Mouse (Mus musculus) myocyte (in vitro differentiated cells): ENCODE data around the gene Ndufc2. TPM values are rescaled to one million over a fixed set of nuclear protein-coding genes. Genes with fewer than 3 reads are reported as not detected.

ENCODE experiments used
- H3K27me3 ChIP-seq: one replicate; pipeline ENCODE4 v1.6.1; 2011; ENCODE audit not compliant: control insufficient read depth, insufficient read depth, insufficient read length
- H3K36me3 ChIP-seq: one replicate; pipeline ENCODE4 v1.6.1; 2011; ENCODE audit not compliant: control insufficient read depth, insufficient read depth
- H3K4me2 ChIP-seq: one replicate; pipeline ENCODE4 v1.6.1; 2011; ENCODE audit warnings: low read depth, control low read depth
- H3K4me3 ChIP-seq: one replicate; pipeline ENCODE4 v1.5.1; 2011; ENCODE audit warnings: mild to moderate bottlenecking, control low read depth, moderate library complexity
- H3K79me2 ChIP-seq: one replicate; pipeline ENCODE4 v1.6.1; 2011; ENCODE audit not compliant: control insufficient read depth, insufficient read depth
- H3ac ChIP-seq: one replicate; pipeline ENCODE4 v1.6.1; 2011; ENCODE audit not compliant: control insufficient read depth, insufficient read length
- CEBPB ChIP-seq: IDR thresholded peaks from 2 replicates; pipeline ENCODE4 v1.6.1; 2011; ENCODE audit warnings: mild to moderate bottlenecking, moderate library complexity; ENCODE audit not compliant: poor library complexity, insufficient read depth, severe bottlenecking
- E2F4 ChIP-seq: IDR thresholded peaks from one replicate; pipeline ENCODE4 v1.6.1; 2011; ENCODE audit warnings: mild to moderate bottlenecking, control low read depth, moderate library complexity; ENCODE audit not compliant: insufficient read depth
- MAX ChIP-seq: IDR thresholded peaks from one replicate; pipeline ENCODE4 v1.6.1; 2011; ENCODE audit warnings: low read depth, mild to moderate bottlenecking, control low read depth
- MYOD1 ChIP-seq, 3 experiments: IDR thresholded peaks; one replicate each; pipeline ENCODE4 v1.6.1; 2011; ENCODE audit warnings: control low read depth in 2 of 3, low read depth in 2 of 3, mild to moderate bottlenecking in 2 of 3, moderate library complexity in 1 of 3; ENCODE audit not compliant: insufficient read length in 2 of 3, control insufficient read depth in 1 of 3
- MYOG ChIP-seq, 3 experiments: IDR thresholded peaks; one replicate each; pipeline ENCODE4 v1.6.1; 2011; ENCODE audit warnings: control low read depth in 2 of 3, low read depth in 2 of 3, mild to moderate bottlenecking in 2 of 3; ENCODE audit not compliant: insufficient read length in 2 of 3, control insufficient read depth in 1 of 3, insufficient read depth in 1 of 3
- POLR2A ChIP-seq: IDR thresholded peaks from one replicate; pipeline ENCODE4 v1.6.1; 2011; ENCODE audit warnings: low read depth, mild to moderate bottlenecking, control low read depth, moderate library complexity; ENCODE audit not compliant: insufficient read length
- POLR2AphosphoS2 ChIP-seq: IDR thresholded peaks from one replicate; pipeline ENCODE4 v1.6.1; 2011; ENCODE audit warnings: low read depth, control low read depth; ENCODE audit not compliant: insufficient read length
- REST ChIP-seq: IDR thresholded peaks from one replicate; pipeline ENCODE4 v1.6.1; 2011; ENCODE audit warnings: mild to moderate bottlenecking, control low read depth, moderate library complexity; ENCODE audit not compliant: insufficient read depth, insufficient read length
- SRF ChIP-seq: IDR thresholded peaks from one replicate; pipeline ENCODE4 v1.6.1; 2011; ENCODE audit warnings: low read depth; ENCODE audit not compliant: control insufficient read depth, insufficient read length
- TCF12 ChIP-seq: IDR thresholded peaks from one replicate; pipeline ENCODE4 v1.6.1; 2011; ENCODE audit warnings: mild to moderate bottlenecking, control low read depth; ENCODE audit not compliant: poor library complexity, insufficient read depth, severe bottlenecking
- TCF3 ChIP-seq: IDR thresholded peaks from one replicate; pipeline ENCODE4 v1.6.1; 2011; ENCODE audit warnings: low read depth, control low read depth; ENCODE audit not compliant: insufficient read length
- USF1 ChIP-seq: IDR thresholded peaks from one replicate; pipeline ENCODE4 v1.6.1; 2011; ENCODE audit warnings: low read depth, mild to moderate bottlenecking, control low read depth, moderate library complexity
- polyA plus RNA-seq: library from polyadenylated mRNA; unstranded; fragments of >200 nt; fragmentation: generic; extraction: Trizol; gene quantifications from one replicate; pipeline ENCODE4 v1.2.1, GENCODE M21; 2012; ENCODE audit warnings: missing spikeins

The Ndufc2 gene
- polyA plus RNA-seq, 1 experiment = 211 TPM

DNA sequence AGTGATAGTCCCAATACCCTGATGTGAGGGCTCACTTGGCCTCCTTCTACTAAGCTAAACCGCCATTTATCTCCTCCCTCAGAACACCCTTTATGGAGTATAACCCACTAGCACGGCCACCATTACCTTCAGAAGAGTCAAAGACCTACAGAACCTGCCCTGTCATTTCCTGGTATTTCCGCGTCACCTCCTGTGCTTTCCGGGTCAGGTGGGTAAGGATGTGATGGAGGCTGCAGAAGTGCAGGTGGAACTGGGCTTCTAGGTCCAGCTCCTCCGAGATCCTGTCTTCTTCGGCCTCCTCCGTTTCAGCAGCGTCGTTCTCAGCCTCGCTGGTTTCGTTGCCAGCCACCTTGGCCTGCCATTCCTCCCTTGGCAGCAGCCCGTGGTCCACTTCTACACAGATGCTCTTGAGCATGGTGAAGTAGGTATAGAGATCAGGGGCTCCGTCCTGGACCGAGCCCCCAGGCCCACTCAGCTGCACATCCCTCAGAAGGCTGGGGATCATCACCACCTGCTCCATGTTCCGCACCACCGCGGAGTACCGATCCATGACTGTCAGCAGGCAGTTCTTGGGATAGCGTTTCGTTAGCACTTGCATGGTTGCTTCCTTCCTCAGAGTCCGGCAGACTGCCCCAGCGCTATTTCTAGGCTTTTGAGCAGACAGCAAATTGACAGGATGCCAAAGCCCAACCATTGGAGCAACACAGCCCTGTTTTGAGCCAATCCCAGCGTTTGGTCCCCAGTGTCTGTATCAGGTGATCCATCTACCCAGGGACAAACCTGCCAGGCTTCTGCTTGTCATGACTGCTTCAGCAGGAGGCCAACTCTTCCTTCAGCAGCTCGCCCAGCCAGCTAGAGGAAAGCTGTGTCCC lies 17.3 kb downstream of the Ndufc2 start, which contains the start of gene Thrsp:
Gene Thrsp (minus strand): TSS at position 825 of the 872 bp plus-strand sequence.
- no peak within 1 kb of the TSS for H3K4me3 ChIP-seq
- no peak within 1 kb of the TSS for H3K4me2 ChIP-seq
- TF ChIP-seq MYOG (IDR thresholded peaks at IDR 0.05; ENCODE audit: control insufficient read depth in 1 of 3, insufficient read depth in 1 of 3, insufficient read length in 2 of 3, low read depth in 2 of 3) = no peak
- TF ChIP-seq USF1 = no peak
- no peak for TF ChIP-seq MYOD1 (IDR thresholded peaks at IDR 0.05; ENCODE audit: control insufficient read depth in 1 of 3, insufficient read length in 2 of 3, low read depth in 2 of 3)
- H3K27me3 ChIP-seq = no peaks in the 10 kb centered on the region
- no peaks in the 10 kb centered on the region for H3K36me3 ChIP-seq
- no peaks in the 10 kb centered on the region for H3K79me2 ChIP-seq
- no peak within 1 kb of the TSS for H3ac ChIP-seq

DNA sequence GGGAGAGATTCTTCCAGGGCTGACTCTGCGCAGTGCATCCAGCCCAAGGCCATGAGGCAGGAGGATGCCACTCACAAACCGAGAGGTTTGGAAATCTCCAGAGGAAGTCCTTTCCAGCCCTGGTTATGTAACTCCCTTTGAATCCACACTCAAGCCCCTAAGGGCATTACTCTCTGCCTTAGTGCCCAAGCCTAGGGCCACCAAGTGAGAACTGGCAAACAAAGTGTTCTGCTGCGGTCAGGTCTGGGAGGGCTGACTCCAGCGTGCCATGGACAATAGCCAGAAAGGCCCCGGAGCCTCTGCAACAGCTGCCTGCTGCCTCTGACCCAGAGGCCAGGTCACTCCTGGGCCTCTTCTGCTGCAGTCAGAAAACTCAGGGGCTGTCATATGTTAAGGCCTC lies 18.9 kb downstream of the Ndufc2 start:
- Histone ChIP-seq H3K36me3 (no peaks in the 10 kb centered on the region), H3K27me3 (no peaks in the 10 kb centered on the region), H3ac (no peak overlapping the region), H3K4me3 (no peak overlapping the region), H3K4me2 (no peak overlapping the region), H3K79me2 (no peaks in the 10 kb centered on the region)
- TF ChIP-seq MYOG (IDR thresholded peaks at IDR 0.05; ENCODE audit: control insufficient read depth in 1 of 3, insufficient read depth in 1 of 3, insufficient read length in 2 of 3, low read depth in 2 of 3) (peak in 2 of 3 experiments; percentile 38 to 77), MYOD1 (IDR thresholded peaks at IDR 0.05; ENCODE audit: control insufficient read depth in 1 of 3, insufficient read length in 2 of 3, low read depth in 2 of 3) (peak in 2 of 3 experiments; percentile 47 to 59), SRF (no peak), REST (no peak), POLR2A (no peak), POLR2AphosphoS2 (no peak)

GRCm38 (mm10) chr7:97419163-97419562 lies 19.4 kb downstream of the Ndufc2 start:
- Histone ChIP-seq H3K4me3 (no peak overlapping the region), H3K79me2 (no peaks in the 10 kb centered on the region), H3K4me2 (no peak overlapping the region), H3K27me3 (no peaks in the 10 kb centered on the region), H3ac (no peak overlapping the region), H3K36me3 (no peaks in the 10 kb centered on the region)
- TF ChIP-seq E2F4 (no peak), SRF (no peak), MYOD1 (IDR thresholded peaks at IDR 0.05; ENCODE audit: control insufficient read depth in 1 of 3, insufficient read length in 2 of 3, low read depth in 2 of 3) (no peak), TCF3 (no peak), CEBPB (no peak), USF1 (no peak), POLR2AphosphoS2 (no peak), MYOG (IDR thresholded peaks at IDR 0.05; ENCODE audit: control insufficient read depth in 1 of 3, insufficient read depth in 1 of 3, insufficient read length in 2 of 3, low read depth in 2 of 3) (no peak), TCF12 (no peak), POLR2A (no peak), MAX (no peak), REST (no peak)

DNA sequence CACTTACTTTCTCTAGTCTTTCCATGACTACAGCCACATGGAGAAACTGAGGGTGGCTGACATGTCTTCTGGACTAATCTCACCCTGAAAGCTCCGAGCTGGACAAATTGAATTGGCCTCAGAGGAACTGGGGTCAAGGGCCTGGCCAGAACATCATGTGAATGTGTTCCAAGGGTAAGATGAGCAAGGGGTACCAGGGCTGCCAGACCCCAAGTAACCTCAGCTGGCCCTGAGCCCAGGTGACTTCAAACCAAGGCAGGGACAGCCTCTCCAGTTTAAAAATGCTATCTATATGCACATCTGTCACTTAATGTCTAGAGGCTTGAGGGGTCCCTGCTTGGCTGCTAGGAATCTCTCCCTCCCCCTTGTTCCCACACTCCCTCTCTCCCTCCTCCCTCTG lies 20.6 kb downstream of the Ndufc2 start:
- TF ChIP-seq POLR2A (no peak), TCF3 (no peak)
- Histone ChIP-seq H3K4me3 (no peak overlapping the region), H3ac (no peak overlapping the region), H3K36me3 (no peaks in the 10 kb centered on the region), H3K79me2 (no peaks in the 10 kb centered on the region), H3K4me2 (no peak overlapping the region), H3K27me3 (no peaks in the 10 kb centered on the region)

GRCm38 (mm10) chr7:97420958-97421651 lies 21.3 kb downstream of the Ndufc2 start:
- TF ChIP-seq E2F4 = no peak
- TF ChIP-seq TCF3 = no peak
- no peak for TF ChIP-seq SRF
- TF ChIP-seq CEBPB = no peak
- TF ChIP-seq USF1 = no peak
- no peak for TF ChIP-seq TCF12
- TF ChIP-seq MYOG (IDR thresholded peaks at IDR 0.05; ENCODE audit: control insufficient read depth in 1 of 3, insufficient read depth in 1 of 3, insufficient read length in 2 of 3, low read depth in 2 of 3) = no peak
- TF ChIP-seq REST = no peak
- no peak for TF ChIP-seq POLR2A
- TF ChIP-seq POLR2AphosphoS2 = no peak
- no peak for TF ChIP-seq MYOD1 (IDR thresholded peaks at IDR 0.05; ENCODE audit: control insufficient read depth in 1 of 3, insufficient read length in 2 of 3, low read depth in 2 of 3)
- TF ChIP-seq MAX = no peak
- no peak overlapping the region for H3K4me2 ChIP-seq
- H3ac ChIP-seq = no peak overlapping the region
- H3K79me2 ChIP-seq = no peaks in the 10 kb centered on the region
- H3K4me3 ChIP-seq = no peak overlapping the region
- no peaks in the 10 kb centered on the region for H3K27me3 ChIP-seq
- no peaks in the 10 kb centered on the region for H3K36me3 ChIP-seq
